Mouse (Mus musculus) neural tube, embryonic 10.5 days (tissue): ENCODE data around the gene Tjp3.

Source experiments
- DNase-seq: peaks from one replicate; pipeline ENCODE4 v3.0.0-alpha.2; 2017; ENCODE audit warnings: low spot score; ENCODE audit errors: extremely low spot score

Tjp3 gene

GRCm38 (mm10) chr10:81268643-81269412 is 22.6 kb downstream of the Tjp3 start:
- DNase-seq = no peak

- DNase-seq = peak; percentile 73
These were observed 23.3 kb downstream of the Tjp3 start for GRCm38 (mm10) chr10:81268056-81268455.

- peak; percentile 98 for DNase-seq
These were observed 24.9 kb downstream of the Tjp3 start, which contains the start of the genes Mrpl54 and Apba3 for GRCm38 (mm10) chr10:81266211-81267105. Mrpl54 (minus strand) TSS chr10:81266934. Apba3 (plus strand) TSS chr10:81266960.

GRCm38 (mm10) chr10:81265540-81265939 is 25.8 kb downstream of the Tjp3 start:
- no peak for DNase-seq

GRCm38 (mm10) chr10:81261025-81261424 is 30.4 kb downstream of the Tjp3 start:
- DNase-seq = no peak

GRCm38 (mm10) chr10:81259225-81259884 is 32.0 kb downstream of the Tjp3 start:
- DNase-seq = peak; percentile 30

GRCm38 (mm10) chr10:81257158-81258039 is 34.0 kb downstream of the Tjp3 start:
- peak; percentile 49 for DNase-seq

- no peak for DNase-seq
These were observed 36.5 kb downstream of the Tjp3 start for GRCm38 (mm10) chr10:81254886-81255285.

- peak; percentile 59 for DNase-seq
These were observed 38.7 kb downstream of the Tjp3 start, which contains the start of gene Matk for GRCm38 (mm10) chr10:81252424-81253419. Matk (plus strand) TSS chr10:81252935.

- DNase-seq = no peak
These were observed 41.9 kb downstream of the Tjp3 start for GRCm38 (mm10) chr10:81249442-81249841.

GRCm38 (mm10) chr10:81247804-81248203 is 43.6 kb downstream of the Tjp3 start:
- no peak for DNase-seq

- DNase-seq = no peak
These were observed 46.2 kb downstream of the Tjp3 start for GRCm38 (mm10) chr10:81245166-81245565.

GRCm38 (mm10) chr10:81244595-81244994 is 46.8 kb downstream of the Tjp3 start:
- DNase-seq = peak; percentile 89

GRCm38 (mm10) chr10:81244146-81244545 is 47.2 kb downstream of the Tjp3 start:
- DNase-seq = no peak

- DNase-seq = no peak
These were observed 49.4 kb downstream of the Tjp3 start for GRCm38 (mm10) chr10:81242021-81242420.

GRCm38 (mm10) chr10:81240876-81241275 is 50.5 kb downstream of the Tjp3 start:
- peak; percentile 76 for DNase-seq

- DNase-seq = no peak
These were observed 52.8 kb downstream of the Tjp3 start for GRCm38 (mm10) chr10:81238618-81239017.

- no peak for DNase-seq
These were observed 54.7 kb downstream of the Tjp3 start for GRCm38 (mm10) chr10:81236471-81237268.
